Mouse (Mus musculus): ENCODE results near the gene Ost4.

GRCm38 (mm10) chr5:30915456-30915855 is 7.9 kb upstream of the Ost4 start:
- TF ChIP-seq CTCF (IDR thresholded peaks at IDR 0.05; ENCODE audit: borderline replicate concordance, insufficient read depth, low read depth, low read length), result no peak
- TF ChIP-seq POLR2A (IDR thresholded peaks at IDR 0.05; ENCODE audit: borderline replicate concordance, insufficient read depth, low read length), result no peak
